ENCODE assay signal across 15 mouse cellular contexts in the genomic region with DNA sequence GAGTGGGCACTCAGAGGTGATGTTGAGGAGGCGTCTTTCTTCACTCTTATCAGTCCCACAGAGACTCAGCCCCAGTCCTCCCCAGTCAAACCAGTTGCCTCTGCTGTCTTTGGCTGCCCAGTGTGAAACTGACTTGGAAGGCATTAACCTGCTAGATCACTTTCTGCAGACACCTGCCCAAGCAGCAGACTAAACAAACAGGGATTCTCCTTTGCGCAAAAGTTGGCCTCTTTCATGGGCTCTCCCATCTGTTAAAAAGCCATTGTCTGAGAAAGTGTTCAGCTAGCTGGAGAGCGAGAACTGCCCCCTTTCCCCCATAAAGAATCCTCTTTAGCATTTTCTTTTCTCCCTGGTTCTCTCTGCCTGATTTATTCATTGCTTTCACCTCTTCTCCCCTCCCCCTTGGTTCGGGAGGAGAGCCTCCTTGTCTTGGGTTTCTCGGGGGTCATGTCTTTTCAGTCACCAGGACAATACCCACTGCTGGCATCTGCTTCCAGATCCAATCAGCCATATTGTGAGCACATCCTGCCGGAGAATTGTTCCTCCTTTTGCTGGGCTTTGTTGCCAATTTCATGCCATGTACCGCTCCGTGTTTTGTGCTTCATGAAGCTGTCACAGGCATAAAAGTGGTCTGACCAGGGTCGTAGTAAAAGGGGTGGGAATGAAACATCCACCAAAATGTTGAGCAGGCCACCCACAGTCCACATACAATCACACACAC.
DNase-seq lines count a peak whose midpoint lies in the region; ATAC-seq and TF ChIP-seq lines count a peak whose summit lies in the region.
"Had no signal": no experiment of that assay in that cellular context is flagged by ENCODE, and none has a peak within 500 bp of the region (broad histone marks: within the 10 kb centered on the region; RNA-seq: fewer than 3 reads in every experiment).

No protein-coding gene starts in this region.

- peaks cover 69% of the 10 kb centered on the region for H3K4me1 ChIP-seq in midbrain, embryonic 10.5 days
- no peaks in the 10 kb centered on the region for H3K4me1 ChIP-seq in midbrain, postnatal 0 days (ENCODE audit: insufficient read depth, low read length)
- H3K4me1 ChIP-seq in hindbrain, embryonic 10.5 days (replicated peaks) = peaks cover 51% of the 10 kb centered on the region
- H3K4me1 ChIP-seq in midbrain, embryonic 11.5 days (ENCODE audit: control insufficient read depth, insufficient read depth, low read length) = peaks cover 34% of the 10 kb centered on the region
- peaks cover 5% of the 10 kb centered on the region; the same call in 1 of the 2 replicates for H3K4me1 ChIP-seq in neural tube, embryonic 14.5 days (ENCODE audit: control insufficient read depth, insufficient read depth, low read length)
- peaks cover 14% of the 10 kb centered on the region for H3K4me1 ChIP-seq in limb, embryonic 10.5 days
- H3K4me1 ChIP-seq: stomach, embryonic 15.5 days had no signal

- no peak overlapping the region for H3K9ac ChIP-seq in midbrain, postnatal 0 days (replicated peaks; ENCODE audit: low read length, poor library complexity, severe bottlenecking)
- no peak overlapping the region for H3K9ac ChIP-seq in midbrain, embryonic 11.5 days (ENCODE audit: low read length)
- H3K9ac ChIP-seq in neural tube, embryonic 14.5 days (replicated peaks; ENCODE audit: low read depth, low read length) = no peak overlapping the region
- H3K9ac ChIP-seq: embryonic facial prominence, embryonic 12.5 days; limb, embryonic 15.5 days; stomach, embryonic 15.5 days had no signal

- no peak for TF ChIP-seq CTCF in midbrain, postnatal 0 days (IDR thresholded peaks at IDR 0.05)

- ATAC-seq in midbrain, postnatal 0 days (ENCODE audit: low FRiP score) = no peak
- ATAC-seq in midbrain, embryonic 11.5 days (ENCODE audit: low FRiP score) = peak; percentile 85
- ATAC-seq in neural tube, embryonic 14.5 days (ENCODE audit: low read depth) = peak; percentile 57

- peak; percentile 79 for DNase-seq in midbrain, embryonic 10.5 days (ENCODE audit: low spot score)
- DNase-seq in midbrain, postnatal 0 days (ENCODE audit: low spot score) = no peak
- DNase-seq in hindbrain, embryonic 10.5 days (ENCODE audit: low spot score) = peak; percentile 81
- DNase-seq in midbrain, embryonic 11.5 days (ENCODE audit: low spot score, missing footprints) = peak; percentile 91
- no peak for DNase-seq in limb, embryonic 10.5 days (ENCODE audit: low spot score)
- DNase-seq in adipocyte (ENCODE audit: low spot score) = no peak
- no peak for DNase-seq in spleen, postnatal 36 days (ENCODE audit: low spot score in 2 of 2)
- DNase-seq: adrenal gland, postnatal 10 days; cerebellum, adult 9-10 months; lung, adult 18-20 months; retina, postnatal 1 day had no signal

- peaks cover 100% of the 10 kb centered on the region for H3K27me3 ChIP-seq in midbrain, embryonic 10.5 days (ENCODE audit: low read depth, poor library complexity, severe bottlenecking)
- peaks cover 74% of the 10 kb centered on the region for H3K27me3 ChIP-seq in midbrain, postnatal 0 days (ENCODE audit: insufficient read depth, low read length)
- H3K27me3 ChIP-seq in hindbrain, embryonic 10.5 days (ENCODE audit: insufficient read depth, poor library complexity, severe bottlenecking) = peaks cover 99% of the 10 kb centered on the region
- peaks cover 89% of the 10 kb centered on the region for H3K27me3 ChIP-seq in midbrain, embryonic 11.5 days (ENCODE audit: control insufficient read depth, insufficient read depth, low read length)
- H3K27me3 ChIP-seq in neural tube, embryonic 14.5 days (ENCODE audit: control insufficient read depth, insufficient read depth, low read length) = peaks cover 62% of the 10 kb centered on the region
- peaks cover 44% of the 10 kb centered on the region for H3K27me3 ChIP-seq in limb, embryonic 10.5 days (ENCODE audit: low read depth, poor library complexity, severe bottlenecking)
- H3K27me3 ChIP-seq: stomach, embryonic 15.5 days had no signal

- H3K27ac ChIP-seq in midbrain, embryonic 10.5 days (replicated peaks) = peak overlapping the region; percentile 80
- no peak overlapping the region for H3K27ac ChIP-seq in midbrain, postnatal 0 days (ENCODE audit: low read depth, low read length)
- peak overlapping the region; percentile 67 for H3K27ac ChIP-seq in hindbrain, embryonic 10.5 days
- H3K27ac ChIP-seq in midbrain, embryonic 11.5 days (ENCODE audit: low read depth, low read length) = peak overlapping the region; percentile 59; the same call in 1 of the 2 replicates
- no peak overlapping the region for H3K27ac ChIP-seq in neural tube, embryonic 14.5 days (ENCODE audit: low read depth, low read length)
- H3K27ac ChIP-seq in limb, embryonic 10.5 days = no peak overlapping the region
- H3K27ac ChIP-seq: embryonic facial prominence, embryonic 12.5 days; limb, embryonic 15.5 days; stomach, embryonic 15.5 days had no signal

- 12% methylated on average over 9 of the region's 9 CpGs for WGBS in midbrain, embryonic 10.5 days
- 12% methylated on average over 9 of the region's 9 CpGs for WGBS in midbrain, postnatal 0 days
- 20% methylated on average over 9 of the region's 9 CpGs for WGBS in hindbrain, embryonic 10.5 days
- WGBS in midbrain, embryonic 11.5 days = 10% methylated on average over 9 of the region's 9 CpGs
- 12% methylated on average over 9 of the region's 9 CpGs for WGBS in neural tube, embryonic 14.5 days
- WGBS in limb, embryonic 10.5 days = 59% methylated on average over 9 of the region's 9 CpGs

- H3K4me3 ChIP-seq in midbrain, embryonic 10.5 days = 0 out of 2 replicates have a peak overlapping the region, but pooled peaks have one; percentile 3
- H3K4me3 ChIP-seq in midbrain, postnatal 0 days (ENCODE audit: low read depth, low read length) = no peak overlapping the region
- H3K4me3 ChIP-seq in hindbrain, embryonic 10.5 days = no peak overlapping the region
- no peak overlapping the region for H3K4me3 ChIP-seq in midbrain, embryonic 11.5 days (ENCODE audit: low read depth, low read length)
- no peak overlapping the region for H3K4me3 ChIP-seq in neural tube, embryonic 14.5 days (ENCODE audit: low read depth, low read length)
- H3K4me3 ChIP-seq in limb, embryonic 10.5 days = no peak overlapping the region
- H3K4me3 ChIP-seq: embryonic facial prominence, embryonic 12.5 days; limb, embryonic 15.5 days; stomach, embryonic 15.5 days had no signal

- no peak overlapping the region for H3K4me2 ChIP-seq in midbrain, postnatal 0 days (ENCODE audit: low read depth, low read length, poor library complexity, severe bottlenecking)
- no peak overlapping the region for H3K4me2 ChIP-seq in midbrain, embryonic 11.5 days
- no peak overlapping the region for H3K4me2 ChIP-seq in neural tube, embryonic 14.5 days (ENCODE audit: low read depth, low read length)
- H3K4me2 ChIP-seq: embryonic facial prominence, embryonic 12.5 days; limb, embryonic 15.5 days; stomach, embryonic 15.5 days had no signal

- peaks cover 8% of the 10 kb centered on the region; the same call in 1 of the 2 replicates for H3K9me3 ChIP-seq in midbrain, embryonic 10.5 days (replicated peaks)
- no peaks in the 10 kb centered on the region for H3K9me3 ChIP-seq in midbrain, postnatal 0 days (ENCODE audit: low read length)
- 0 out of 2 replicates have a peak, but pooled peaks cover 4% of the 10 kb centered on the region for H3K9me3 ChIP-seq in hindbrain, embryonic 10.5 days
- no peaks in the 10 kb centered on the region for H3K9me3 ChIP-seq in midbrain, embryonic 11.5 days (ENCODE audit: control insufficient read depth, low read length)
- no peaks in the 10 kb centered on the region for H3K9me3 ChIP-seq in neural tube, embryonic 14.5 days (ENCODE audit: control insufficient read depth, low read length)
- no peaks in the 10 kb centered on the region for H3K9me3 ChIP-seq in limb, embryonic 10.5 days (replicated peaks)
- H3K9me3 ChIP-seq: embryonic facial prominence, embryonic 12.5 days; limb, embryonic 15.5 days; stomach, embryonic 15.5 days had no signal

- H3K36me3 ChIP-seq in midbrain, embryonic 10.5 days = no peaks in the 10 kb centered on the region
- H3K36me3 ChIP-seq in midbrain, postnatal 0 days (ENCODE audit: insufficient read depth, low read length) = no peaks in the 10 kb centered on the region
- no peaks in the 10 kb centered on the region for H3K36me3 ChIP-seq in hindbrain, embryonic 10.5 days
- no peaks in the 10 kb centered on the region for H3K36me3 ChIP-seq in midbrain, embryonic 11.5 days (ENCODE audit: control insufficient read depth, insufficient read depth, low read length)
- H3K36me3 ChIP-seq in neural tube, embryonic 14.5 days (ENCODE audit: control insufficient read depth, insufficient read depth, low read length) = no peaks in the 10 kb centered on the region
- no peaks in the 10 kb centered on the region for H3K36me3 ChIP-seq in limb, embryonic 10.5 days
- H3K36me3 ChIP-seq: embryonic facial prominence, embryonic 12.5 days; limb, embryonic 15.5 days; stomach, embryonic 15.5 days had no signal

Comparison
In these comparisons a context has a peak if more than half of its experiments do, and no peak if none do; other contexts are left out.
1. DNase-seq: peak in midbrain, embryonic 10.5 days (single experiment), hindbrain, embryonic 10.5 days (single experiment) and midbrain, embryonic 11.5 days (single experiment); none in midbrain, postnatal 0 days (single experiment), limb, embryonic 10.5 days (single experiment), adipocyte (single experiment) and spleen, postnatal 36 days (0 of 2).
2. H3K27ac ChIP-seq: peak in midbrain, embryonic 10.5 days (single experiment), hindbrain, embryonic 10.5 days (single experiment) and midbrain, embryonic 11.5 days (single experiment); none in midbrain, postnatal 0 days (single experiment), neural tube, embryonic 14.5 days (single experiment) and limb, embryonic 10.5 days (single experiment).